Mouse (Mus musculus) liver, adult (tissue): ENCODE data around the gene A3galt2.

Source experiments
- GATA4 ChIP-seq: IDR thresholded peaks from 2 replicates; pipeline ENCODE4 v1.6.1; 2014; ENCODE audit warnings: mild to moderate bottlenecking, low read length; ENCODE audit not compliant: insufficient replicate concordance

The A3galt2 gene

DNA sequence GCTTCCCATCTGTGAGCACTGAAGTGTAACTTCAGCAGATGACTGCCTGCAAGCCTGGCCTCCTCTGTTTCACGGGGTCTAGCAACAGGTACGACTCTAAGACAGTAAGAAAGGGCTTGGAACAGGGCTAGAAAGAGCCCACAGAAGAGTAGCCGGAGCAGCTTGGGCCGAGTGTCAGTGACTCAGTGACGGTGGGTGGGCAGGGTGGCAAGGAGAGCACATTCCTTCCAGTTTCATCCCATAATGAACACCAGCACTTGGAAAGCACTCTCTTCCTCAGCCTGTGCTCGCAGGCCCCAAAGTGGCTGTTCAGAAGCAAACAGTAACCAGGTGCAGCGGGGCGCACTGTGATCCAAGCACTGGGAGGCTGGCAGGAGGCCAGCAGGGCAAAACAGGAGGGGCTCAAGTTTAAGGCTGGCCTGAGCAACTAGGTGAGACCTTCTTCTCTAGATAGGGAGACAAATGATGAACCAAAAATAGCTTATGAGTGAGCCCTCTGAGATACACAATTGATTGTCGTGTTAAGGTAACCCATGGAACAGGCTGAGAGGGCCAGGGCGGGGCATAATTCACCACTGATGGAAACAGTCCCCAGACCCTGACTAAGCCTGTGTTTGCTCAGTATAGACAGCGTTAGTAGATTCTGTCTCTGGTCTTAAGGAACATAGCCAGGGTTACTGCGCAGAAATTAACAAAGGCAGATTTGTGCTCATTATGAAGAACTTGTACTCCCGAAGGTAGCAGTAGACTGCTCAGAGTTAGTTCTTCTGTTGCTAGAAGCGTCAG lies 17.1 kb upstream of the A3galt2 start:
- no peak for TF ChIP-seq GATA4

- TF ChIP-seq GATA4 = no peak
Observed at GRCm38 (mm10) chr4:128740878-128741277, 14.3 kb upstream of the A3galt2 start.

- no peak for TF ChIP-seq GATA4
Observed at GRCm38 (mm10) chr4:128741906-128742305, 13.3 kb upstream of the A3galt2 start.

GRCm38 (mm10) chr4:128742379-128742970 lies 12.7 kb upstream of the A3galt2 start:
- TF ChIP-seq GATA4 = no peak

DNA sequence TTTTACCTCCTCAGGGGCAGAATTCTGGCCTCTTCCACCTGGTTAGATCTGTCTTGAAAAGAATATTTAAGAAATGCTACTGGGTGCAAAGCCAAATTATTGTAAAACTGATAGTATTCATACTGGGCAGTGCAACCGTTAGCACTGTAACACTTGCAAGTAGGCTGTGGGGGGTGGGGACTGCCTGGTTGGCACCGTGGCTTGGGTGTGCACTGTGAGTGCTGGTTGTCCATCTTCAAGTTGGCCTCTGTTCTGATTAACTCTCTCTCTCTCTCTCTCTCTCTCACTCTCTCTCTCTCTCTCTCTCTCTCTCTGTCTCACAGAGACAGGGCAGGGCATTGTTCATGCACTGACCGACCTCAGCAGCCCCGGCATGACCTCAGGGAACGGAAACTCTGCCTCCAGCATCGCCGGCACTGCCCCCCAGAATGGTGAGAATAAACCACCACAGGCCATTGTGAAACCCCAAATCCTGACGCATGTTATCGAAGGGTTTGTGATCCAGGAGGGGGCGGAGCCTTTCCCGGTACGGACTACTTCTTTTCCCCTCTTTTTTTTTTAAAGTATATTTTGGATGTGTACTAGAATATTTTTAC lies 12.0 kb upstream of the A3galt2 start:
- no peak for TF ChIP-seq GATA4

DNA sequence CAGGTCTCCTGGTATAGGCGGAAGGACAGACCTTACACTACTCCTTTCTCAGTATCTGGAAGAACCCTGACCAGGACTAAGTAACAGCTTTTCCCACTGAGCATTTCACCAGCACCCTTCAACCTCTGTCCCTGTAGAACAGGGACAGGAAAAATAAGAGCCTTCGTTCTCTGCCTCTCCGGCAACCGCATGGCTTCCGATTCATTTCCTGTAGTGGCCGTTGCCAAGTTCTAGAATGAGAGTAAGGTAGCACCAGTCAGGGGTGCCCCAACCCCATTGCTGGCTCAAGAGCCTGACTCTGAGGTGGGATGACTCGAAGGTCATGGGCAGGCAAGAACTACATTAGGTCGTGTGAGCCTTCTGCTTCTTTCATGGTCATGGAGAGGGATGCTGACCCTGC lies 10.0 kb upstream of the A3galt2 start:
- no peak for TF ChIP-seq GATA4

- TF ChIP-seq GATA4 = no peak
Observed at GRCm38 (mm10) chr4:128747614-128748270, 7.4 kb upstream of the A3galt2 start.

GRCm38 (mm10) chr4:128748309-128748708 lies 6.9 kb upstream of the A3galt2 start:
- TF ChIP-seq GATA4 = no peak

- no peak for TF ChIP-seq GATA4
Observed at GRCm38 (mm10) chr4:128751006-128751405, 4.2 kb upstream of the A3galt2 start.

DNA sequence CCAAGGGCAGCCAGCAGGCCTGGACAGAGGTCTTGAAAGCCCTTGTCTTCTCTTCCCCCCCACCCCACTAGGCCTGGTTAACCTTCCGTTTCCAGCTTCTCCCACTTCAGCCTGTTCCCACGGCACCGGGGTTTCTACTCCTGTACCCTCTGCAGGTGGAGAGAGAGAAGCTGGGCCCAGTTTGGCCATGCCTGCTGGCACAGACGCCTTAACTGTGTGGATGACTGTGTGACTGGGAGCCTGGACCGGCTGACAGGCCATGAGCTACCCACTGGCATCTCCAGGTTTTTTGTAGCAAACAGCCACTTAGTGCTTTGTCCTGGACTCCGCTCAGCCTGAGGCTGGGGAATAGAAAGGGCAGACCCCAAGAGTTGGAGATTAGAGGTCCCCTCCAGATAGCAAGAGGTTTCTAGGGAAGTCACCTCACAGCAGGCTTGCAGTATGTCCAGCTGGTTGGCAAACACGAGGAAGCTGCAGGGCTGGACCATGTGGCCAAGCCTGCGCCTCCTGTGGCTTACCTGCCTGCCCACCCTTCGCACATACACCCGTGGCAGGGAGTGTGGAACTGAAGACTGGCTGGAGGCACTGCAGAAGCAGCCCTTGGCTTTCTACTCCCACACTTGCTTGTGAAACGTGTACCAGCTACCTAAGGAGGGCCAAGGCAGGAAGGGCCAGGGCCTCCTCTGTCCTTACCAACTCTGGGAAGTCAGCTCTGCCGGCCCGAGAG lies 3.0 kb upstream of the A3galt2 start:
- TF ChIP-seq GATA4 = no peak

DNA sequence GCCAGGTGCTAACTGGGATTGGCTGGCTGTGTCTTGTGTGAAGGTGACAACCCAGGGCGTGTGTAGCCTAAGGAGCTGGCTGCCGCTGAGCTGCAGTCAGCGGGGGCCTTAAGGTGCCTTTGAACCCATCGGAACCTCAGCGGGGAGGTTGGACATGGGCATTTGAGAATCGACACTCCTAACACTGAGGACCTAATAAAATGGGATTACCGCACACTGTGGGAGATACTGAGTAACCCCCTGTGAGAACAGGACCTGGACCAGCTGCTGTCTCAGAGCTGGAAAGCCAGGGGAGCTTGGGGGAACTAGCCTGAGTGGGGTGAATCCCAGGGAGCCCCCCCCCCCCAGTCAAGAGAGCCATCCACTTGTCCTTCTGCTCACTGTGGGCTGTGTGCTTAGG lies 1.6 kb upstream of the A3galt2 start:
- no peak for TF ChIP-seq GATA4

DNA sequence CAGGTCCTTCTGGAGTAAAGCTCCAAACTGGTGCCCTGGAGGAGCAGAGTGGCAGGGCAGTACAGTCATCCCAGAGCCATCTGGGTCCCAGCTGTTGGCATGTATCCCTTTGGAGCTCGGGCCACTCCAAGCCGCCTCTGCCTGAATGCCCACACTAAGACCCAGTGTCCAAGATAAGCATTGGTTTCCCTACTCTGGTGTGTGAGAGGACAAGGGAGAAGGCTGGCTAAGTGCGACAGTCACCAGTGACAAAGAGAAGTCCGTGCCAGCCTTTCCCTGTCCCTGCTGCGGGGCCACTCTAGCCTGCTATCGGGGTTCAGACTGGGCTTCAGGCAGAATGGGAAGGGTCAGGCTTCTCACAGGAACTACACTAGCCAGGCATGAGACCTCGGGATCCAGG lies 736 bp downstream of the A3galt2 start:
- no peak for TF ChIP-seq GATA4

DNA sequence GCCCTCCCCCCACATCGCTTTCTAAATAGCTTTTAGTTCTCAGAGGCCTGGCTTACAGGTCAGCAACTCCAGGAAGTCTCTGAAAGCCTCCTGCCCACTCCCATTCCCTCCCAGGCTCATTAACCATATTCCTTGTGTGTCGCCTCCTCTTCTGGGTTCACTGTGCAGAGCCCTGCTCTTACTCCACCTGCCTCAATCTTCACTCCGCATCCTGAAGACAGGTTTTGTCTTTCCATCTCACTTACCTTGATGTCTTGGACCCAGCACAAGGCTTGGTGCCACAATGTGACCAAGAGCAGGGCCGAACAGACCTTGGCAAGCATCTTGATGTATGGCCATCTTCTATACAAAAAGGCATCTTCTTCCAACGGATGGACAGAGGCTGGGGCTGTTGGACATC lies 4.0 kb downstream of the A3galt2 start:
- TF ChIP-seq GATA4 = no peak

- no peak for TF ChIP-seq GATA4
Observed at GRCm38 (mm10) chr4:128760029-128760428, 4.9 kb downstream of the A3galt2 start.

DNA sequence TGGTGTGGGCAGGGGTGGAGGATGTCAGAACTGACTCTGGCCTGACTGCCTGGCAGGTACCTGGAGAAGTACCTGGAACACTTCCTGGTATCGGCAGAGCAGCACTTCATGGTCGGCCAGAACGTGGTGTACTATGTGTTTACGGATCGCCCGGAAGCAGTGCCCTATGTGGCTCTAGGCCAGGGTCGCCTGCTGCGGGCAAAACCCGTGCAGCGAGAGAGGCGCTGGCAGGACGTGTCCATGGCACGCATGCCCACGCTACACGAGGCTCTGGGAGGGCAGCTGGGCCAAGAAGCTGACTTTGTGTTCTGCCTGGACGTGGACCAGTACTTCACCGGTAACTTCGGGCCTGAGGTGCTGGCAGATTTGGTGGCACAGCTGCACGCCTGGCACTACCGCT lies 11.8 kb downstream of the A3galt2 start:
- no peak for TF ChIP-seq GATA4
